Mouse (Mus musculus): ENCODE measurements around the gene Ndufa3.
"Not testable (repeated sequence)": the region's sequence is repeated elsewhere in the genome, so short reads cannot be mapped to it uniquely, and the experiment has no call there.

Ndufa3 gene

DNA sequence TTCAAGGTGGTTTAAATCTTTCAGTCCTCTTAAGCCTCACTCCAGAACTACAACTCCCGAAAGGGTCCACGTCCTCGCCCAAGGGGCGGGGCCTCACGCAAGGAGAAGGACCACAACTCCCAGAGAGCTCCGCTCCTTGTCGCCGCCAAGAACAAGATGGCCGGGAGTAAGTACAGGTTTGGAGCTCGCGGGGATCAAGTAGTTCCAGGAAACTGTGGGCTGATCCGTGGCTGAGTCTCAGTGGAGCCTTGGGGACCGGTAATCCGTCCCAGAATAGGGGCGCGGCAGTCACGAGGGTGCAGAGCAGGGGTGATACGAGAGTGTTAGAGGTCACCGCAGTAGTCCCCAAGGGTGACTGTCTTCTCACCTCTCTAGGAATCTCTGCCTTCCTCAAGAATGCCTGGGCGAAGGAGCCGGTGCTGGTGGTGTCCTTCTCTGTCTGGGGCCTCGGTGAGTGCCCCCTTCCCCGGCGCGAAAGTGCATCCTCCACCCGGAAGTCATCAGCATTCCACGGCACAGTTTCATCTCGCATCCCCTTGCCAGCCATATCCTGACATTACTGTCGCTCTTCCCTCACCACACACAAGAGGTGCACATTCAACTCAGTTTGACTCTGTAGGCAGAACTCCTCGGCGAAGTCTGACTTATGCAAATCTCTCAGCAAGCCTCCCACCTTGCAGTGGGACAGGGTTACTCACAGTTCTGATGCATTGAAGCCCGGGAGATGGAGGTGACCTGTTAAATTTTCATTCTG is at the start of gene Ndufa3:
Gene Ndufa3, plus strand, starts transcription at position 132 of the 754 bp plus-strand sequence.
- peak; percentile 90 for DNase-seq (ENCODE audit: low read depth)

DNA sequence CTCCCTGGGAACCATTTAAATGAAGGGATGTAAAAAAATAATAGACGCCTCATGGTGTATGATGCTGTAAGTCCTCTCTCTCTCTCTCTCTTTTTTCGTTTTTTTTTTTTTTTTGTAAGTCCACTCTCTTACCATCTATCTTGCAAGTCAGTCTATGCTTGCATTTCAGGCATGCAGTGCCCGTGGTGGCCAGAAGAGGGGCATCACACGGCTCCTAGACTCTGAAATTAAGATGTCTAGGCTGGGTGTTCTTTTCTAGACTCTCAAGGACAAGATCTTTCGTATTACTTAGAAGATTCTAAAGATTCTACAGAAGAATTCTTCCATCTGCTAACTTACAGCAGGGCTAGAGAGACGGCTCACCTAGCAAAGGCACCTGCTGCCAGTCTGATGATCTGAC is 47.4 kb upstream of the Ndufa3 start:
- DNase-seq (ENCODE audit: low read depth), result no peak

DNA sequence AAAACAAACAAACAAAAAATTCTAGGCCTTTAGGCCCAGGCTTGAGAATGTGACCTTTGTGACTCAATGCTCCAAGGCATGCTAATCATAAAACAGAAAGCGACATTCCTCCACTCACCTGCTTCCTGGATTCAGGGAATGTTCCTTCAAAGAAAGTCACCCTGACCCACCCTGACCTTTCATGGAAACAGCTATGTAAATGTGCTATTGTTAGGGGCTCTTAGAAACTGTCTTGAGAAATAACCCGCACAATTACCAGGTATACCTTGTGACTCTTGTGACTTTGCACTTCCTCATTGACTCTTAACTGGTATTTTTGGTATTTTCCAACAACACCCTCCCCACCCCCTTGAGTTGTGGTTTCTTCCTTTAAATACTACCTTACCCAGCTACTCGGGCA is 46.6 kb upstream of the Ndufa3 start:
- DNase-seq (ENCODE audit: low read depth), result not testable (repeated sequence)

DNA sequence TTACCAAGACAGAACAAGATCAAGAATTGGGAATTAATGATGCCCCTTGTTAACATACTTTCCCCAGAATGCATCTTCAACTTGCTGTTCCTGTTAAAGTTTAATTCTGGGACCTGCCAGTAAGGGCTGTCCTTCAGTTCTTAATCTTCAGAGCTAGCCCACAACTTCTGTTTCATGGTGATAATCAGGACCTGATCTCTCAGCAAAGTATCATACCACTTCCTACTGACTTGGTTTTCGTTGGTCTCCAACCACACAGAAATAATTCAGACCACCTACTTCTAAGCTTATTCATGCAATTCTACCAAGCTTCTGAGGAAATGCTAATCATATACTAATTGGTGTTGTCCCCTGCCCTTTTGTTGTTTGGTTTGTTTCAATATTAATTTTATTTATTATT is 45.3 kb upstream of the Ndufa3 start:
- no peak for DNase-seq (ENCODE audit: low read depth)

DNA sequence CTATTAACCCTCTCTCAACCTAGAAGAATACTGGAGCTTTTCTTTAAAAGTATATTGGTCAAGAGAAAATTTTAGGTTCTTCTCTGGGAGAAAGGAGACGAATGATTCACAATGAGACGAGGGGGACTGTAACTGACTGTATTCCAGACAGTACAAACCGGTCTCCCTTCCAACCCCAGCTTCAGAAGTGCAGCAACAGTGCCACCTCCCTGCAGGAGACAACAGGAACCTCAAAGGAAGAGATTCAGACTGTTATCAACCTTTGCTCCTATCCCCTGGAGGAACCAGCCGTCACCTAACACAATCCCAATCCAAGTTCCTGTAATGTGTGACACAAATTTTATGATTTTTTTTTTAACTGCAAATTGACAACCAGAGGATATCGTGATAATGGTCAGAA is 43.0 kb upstream of the Ndufa3 start:
- no peak for DNase-seq (ENCODE audit: low read depth)

DNA sequence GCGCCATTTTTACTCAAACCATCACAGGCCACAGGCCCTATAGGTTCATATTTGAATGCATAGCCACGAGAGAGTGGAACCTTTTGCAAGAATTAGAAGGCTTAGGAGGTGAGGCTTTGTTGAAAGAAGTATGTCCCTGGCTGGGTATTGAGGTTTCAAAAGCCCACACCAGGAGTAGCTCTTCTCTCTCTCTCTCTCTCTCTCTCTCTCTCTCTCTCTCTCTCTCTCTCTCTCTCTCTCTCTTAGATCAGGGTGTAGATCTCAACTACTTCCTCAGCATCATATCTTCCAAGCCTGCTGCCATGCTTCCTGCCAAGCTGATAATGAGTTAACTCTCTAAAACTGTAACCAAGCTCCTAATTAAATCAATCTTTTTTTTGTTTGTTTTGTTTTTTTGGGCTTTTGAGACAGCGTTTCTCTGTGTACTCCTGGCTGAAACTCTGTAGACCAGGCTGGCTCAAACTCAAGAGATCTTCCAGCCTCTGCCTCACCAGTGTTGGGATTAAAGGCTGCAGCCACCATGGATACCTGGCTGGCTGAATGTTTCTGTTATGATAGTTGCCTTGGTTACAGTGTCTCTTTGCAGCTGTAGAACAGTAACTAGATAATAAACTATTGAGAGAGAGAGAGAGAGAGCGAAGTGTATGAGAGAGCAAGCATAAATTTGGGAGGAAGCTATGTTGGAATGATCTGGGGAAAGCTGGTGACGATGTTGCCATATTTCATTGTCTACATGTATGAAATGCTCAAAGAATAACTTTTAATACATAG is 40.6 kb upstream of the Ndufa3 start:
- DNase-seq (ENCODE audit: low read depth), result no peak

DNA sequence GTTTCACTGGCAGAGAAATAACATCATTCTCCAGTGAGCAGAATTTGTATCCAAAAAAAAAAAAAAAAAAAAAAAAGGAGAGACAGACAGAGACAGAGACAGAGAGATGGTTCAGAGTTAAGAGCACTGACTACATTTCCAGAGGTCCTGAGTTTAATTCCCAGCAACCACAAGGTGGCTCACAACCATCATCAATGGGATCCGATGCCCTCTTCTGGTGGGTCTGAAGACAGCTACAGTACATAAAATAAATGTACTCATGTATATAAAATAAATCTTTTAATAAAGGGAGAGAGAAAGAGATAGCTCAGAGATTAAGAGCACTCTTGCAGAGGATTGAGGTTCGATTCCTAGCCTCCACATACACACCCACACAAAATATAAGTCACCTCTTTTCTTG is 39.0 kb upstream of the Ndufa3 start:
- DNase-seq (ENCODE audit: low read depth), result no peak

DNA sequence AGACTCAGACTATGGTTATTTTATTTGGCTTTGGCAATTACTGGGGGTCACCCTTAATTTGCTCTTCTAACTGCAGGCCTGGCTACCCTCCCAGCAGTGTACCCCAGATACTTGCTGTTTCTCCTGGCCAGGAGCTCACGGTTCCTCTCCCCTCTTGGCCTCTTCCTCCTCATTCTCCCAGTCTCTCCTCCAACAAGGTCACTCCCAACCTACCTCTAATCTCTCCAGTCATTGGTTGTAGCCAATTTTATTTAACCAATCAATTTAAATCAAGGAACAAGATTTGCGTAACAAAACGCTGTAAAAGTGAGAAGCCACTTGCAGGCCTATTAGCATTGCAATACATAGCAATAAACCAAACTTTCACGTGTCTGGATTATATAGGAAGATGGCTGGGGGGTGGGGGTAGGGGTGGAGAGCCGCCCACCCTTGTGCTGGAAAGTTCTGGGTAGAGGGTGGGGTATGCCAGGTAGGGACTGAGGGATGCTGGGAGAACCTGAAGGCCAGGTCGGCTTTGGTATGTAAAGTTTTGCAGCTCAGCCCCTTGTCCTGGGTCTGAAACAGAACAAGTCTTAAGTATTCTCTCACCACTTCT is 38.1 kb upstream of the Ndufa3 start:
- DNase-seq (ENCODE audit: low read depth), result no peak

DNA sequence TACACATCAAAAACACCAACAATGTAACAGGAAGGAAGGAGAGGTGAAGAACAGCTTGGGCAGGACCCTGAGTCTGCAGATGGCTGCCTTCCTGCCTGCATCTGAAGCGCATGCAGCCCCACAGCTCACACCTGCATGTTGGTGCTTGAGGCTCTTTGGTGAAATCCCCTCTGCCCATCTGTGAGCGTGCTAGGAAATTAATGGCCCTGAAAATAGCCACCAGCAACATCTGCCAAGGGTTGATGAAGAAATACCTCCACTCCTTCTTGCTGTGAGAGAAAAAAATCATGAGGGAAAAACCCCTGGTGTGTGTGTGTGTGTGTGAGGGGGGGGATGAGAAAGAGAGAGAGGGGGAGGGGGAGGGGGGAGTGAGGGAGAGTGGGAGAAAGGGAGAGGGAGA is 37.1 kb upstream of the Ndufa3 start:
- no peak for DNase-seq (ENCODE audit: low read depth)

DNA sequence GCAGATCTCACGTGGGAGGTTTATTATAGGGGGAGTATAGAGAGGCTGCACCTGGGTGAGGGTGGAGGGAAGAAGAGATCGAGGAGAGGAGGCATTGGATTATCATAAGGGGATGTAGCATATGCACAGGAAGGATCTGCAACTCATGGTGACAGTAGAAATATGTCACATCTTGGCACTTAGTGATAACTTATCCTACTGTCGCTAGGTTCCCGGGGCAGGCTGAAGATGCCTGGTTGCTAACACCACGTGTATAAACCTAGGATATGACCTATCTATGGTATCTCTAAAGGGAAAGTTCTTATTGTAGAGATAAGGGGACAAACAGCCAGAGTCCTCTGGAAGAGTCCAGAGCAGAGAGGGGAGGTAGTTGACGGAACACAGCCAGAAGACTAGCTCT is 31.4 kb upstream of the Ndufa3 start:
- DNase-seq (ENCODE audit: low read depth), result no peak

DNA sequence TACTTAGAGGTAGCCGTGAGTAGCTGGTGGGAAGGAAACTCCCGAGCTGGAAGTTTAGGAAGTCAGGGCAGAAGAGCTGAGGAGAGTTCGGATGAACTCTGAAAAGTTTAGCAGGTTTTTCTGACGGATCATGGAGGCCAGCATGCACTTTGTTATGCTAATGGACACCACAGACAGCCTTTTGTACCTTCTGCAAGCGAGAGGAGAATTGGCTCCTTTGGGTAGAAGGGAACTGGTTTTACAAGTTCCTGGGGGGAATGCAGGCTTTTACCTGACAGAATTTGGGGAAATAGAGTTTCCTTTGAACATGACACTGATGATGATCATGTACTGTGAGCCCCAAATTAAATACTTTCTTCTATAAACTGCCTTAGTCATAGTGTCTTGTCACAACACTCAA is 30.9 kb upstream of the Ndufa3 start:
- DNase-seq (ENCODE audit: low read depth), result no peak

DNA sequence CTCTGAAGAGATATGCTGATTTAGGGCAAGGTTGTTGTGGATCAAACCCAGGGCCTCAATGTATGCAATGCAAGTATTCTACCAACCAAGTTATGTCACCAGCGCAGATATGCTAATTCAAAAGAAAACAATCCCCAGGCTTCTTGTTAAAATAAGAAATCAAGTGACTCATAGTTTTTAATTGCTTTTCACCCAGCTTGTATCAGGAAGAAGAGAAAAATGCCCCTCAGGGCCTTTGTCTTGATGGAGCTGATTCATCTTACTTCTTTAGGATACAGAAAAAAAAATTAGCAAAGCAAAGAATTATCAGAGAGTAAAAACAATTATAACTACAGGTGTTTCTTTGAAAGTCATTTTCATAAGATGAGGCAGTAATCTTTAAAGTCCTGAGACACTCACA is 29.9 kb upstream of the Ndufa3 start:
- no peak for DNase-seq (ENCODE audit: low read depth)

DNA sequence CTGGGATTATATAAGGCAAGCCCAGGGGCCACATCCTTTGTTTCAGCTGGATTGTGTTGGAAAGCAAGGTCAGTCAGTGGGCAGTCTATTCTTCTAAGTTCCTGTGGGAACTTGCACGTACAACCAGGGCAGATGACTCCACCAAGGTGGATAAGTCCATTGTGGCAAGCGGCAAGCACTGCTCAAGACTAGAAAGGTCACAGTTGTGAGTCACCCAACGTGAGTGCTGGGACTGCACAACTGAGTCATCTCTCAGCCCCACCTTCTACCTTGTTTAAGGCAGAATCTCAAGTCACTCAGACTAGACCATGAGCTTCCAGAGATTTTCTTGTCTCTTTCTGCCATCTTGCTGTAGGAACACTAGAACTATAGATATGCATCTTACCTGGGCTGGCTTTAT is 26.6 kb upstream of the Ndufa3 start:
- no peak for DNase-seq (ENCODE audit: low read depth)

DNA sequence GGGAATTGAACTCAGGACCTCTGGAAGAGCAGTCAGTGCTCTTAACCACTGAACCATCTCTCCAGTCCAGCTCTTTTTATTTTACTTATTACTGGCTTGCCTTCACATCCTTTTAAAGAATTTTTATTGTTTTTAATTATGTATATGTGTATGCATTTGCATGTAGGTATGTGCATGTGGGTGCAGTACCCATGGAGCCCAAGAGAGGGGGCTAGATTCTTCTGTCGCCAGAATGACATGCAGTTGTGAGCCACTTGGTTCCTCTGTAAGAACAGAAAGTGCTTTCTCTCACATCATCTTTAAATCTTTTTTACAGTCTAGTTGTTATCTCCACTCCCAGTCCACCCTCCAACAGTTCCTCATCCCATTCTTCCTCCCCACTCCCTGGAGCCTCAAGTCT is 25.6 kb upstream of the Ndufa3 start:
- no peak for DNase-seq (ENCODE audit: low read depth)

DNA sequence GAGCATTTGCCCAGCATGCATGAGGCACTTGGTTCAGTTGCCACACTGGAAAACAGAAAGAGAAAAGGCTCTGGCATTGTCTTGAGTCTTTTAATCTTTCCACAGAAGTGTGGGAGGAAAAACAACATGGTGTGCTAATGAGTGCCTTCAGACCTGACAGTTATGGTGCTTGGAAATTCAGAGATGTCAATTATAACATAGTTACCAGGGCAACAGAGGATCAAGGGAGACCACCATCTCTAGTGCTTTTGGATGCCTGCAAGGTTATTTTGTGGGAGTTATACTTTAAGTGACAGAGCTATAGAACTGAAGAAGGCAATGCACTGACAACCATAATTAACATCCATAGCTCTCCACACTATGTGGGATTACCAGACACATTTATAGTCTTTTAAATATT is 23.3 kb upstream of the Ndufa3 start:
- DNase-seq (ENCODE audit: low read depth), result no peak

DNA sequence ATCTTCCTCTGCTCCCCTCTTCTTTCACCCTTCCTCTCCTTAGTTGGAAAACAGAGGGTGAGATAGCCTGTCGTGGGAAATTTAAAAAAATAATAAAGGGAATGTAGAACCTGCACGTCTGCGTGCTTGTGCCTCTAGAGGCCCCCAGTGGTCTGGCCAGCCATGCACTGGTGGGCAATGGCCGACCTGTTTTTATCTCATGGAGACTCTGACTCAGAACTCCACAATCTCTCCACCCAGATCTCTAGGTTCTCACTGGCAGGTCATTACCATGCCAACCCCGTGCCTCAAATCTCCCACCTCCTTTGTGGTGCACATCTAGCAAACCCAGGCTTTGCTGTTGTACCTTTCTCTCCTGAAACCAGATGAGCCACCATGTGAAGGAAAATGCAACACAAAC is 22.5 kb upstream of the Ndufa3 start:
- no peak for DNase-seq (ENCODE audit: low read depth)

DNA sequence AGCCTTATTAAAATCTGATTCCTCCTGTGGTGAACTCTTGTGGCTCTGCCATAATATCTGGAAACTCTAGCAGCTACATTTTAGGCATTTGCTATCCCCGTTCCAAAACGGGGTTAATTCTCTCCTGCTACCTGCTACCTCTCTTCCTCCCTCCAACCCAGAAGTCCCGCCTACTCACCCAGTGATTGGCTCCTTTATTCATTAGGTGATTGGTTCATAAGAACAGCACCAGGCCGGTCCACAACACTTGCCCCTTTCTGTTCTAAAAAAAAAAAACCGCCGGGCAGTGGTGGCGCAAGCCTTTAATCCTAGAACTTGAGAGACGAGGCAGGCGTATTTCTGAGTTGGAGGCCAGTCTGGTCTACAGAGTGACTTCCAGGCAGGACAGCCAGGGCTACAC is 22.0 kb upstream of the Ndufa3 start:
- peak; percentile 48 for DNase-seq (ENCODE audit: low read depth)

DNA sequence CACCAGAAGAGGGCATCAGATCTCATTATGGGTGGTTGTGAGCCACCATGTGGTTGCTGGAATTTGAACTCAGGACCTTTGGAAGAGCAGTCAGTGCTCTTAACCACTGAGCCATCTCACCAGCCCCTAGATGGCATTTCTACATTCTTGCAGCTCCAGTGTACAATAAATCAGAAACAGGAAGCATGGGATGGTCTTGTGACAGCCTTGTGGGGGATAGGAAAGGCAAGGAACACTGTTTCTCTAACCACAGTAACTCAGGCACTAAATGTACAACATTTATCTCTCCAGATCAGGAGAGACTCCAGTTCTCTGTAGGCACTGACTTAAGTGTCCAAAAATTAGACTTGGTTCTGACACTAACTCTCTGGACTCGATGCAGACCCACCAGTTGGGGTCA is 19.4 kb upstream of the Ndufa3 start:
- DNase-seq (ENCODE audit: low read depth), result not testable (repeated sequence)

DNA sequence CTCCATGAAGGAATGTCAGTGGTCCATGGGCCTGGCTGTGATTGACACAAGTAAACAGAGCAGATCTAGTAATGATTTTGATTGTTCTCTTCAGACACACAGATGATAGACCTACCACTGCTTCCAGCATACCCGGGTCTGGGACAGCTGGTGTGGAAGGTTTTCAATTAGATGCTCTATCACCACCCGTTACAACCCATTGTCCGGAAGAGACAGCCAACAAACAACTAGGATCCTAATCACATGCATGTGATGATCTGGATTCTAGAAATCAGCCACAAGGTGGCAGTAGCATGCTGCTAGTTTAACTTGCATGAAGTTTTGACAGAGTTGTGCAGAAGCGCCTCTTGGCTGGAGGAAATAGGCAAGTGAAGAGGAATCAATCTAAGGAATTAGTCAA is 16.1 kb upstream of the Ndufa3 start:
- DNase-seq (ENCODE audit: low read depth), result peak; percentile 62

DNA sequence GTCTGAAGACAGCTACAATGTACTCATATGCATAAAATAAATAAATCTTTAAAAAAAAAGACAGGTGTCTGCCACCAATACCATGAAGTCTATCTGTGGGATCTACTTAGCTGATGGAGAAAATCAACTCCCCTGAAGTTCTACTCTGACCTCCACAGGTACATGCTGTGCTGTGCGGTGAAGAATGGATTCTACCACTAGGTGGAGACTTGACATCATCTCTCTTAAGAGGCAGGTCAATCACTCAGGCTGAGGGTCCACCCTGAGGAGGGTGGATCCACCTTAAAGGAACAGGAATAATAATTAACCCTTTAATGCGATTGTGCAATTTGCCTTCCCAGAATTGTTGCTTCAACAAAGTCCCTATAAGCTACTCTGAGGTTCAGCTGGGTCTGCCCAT is 10.4 kb upstream of the Ndufa3 start:
- no peak for DNase-seq (ENCODE audit: low read depth)

DNA sequence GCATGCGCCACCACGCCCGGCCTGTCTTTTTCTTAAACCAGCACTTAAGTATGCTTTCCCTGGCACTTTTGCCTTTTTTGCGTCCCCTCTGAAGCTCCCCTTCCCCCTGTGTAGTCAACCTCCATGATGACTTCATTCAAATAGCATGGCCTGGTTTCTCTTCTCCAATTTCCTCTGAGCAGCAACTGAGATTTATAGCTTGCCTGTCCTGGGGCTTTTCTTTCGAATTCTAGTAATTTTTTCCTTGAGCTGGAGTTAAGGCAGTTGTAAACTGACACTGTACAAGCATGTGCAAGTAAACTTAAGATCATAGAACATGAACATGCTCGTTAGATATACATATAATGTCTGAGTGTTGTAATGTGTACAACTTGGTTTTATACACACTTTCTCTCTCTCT is 9.8 kb upstream of the Ndufa3 start:
- DNase-seq (ENCODE audit: low read depth), result no peak

DNA sequence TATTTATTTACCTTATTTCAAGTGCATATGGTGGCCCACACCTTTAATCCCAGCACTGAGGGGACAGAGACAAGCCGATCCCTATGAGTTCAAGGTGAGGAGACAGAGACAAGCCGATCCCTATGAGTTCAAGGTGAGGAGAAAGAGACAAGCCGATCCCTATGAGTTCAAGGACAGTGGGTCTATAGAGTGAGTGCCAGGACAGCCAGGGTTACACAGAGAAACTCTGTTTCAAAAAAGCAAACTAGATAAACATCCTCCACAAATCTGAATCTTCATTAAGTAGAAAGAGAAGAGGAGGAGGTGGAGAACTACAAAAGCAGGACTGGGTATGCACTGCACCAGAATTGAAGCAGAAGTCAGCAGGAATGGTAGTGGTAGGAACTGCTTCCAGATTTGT is 8.5 kb upstream of the Ndufa3 start:
- DNase-seq (ENCODE audit: low read depth), result no peak

DNA sequence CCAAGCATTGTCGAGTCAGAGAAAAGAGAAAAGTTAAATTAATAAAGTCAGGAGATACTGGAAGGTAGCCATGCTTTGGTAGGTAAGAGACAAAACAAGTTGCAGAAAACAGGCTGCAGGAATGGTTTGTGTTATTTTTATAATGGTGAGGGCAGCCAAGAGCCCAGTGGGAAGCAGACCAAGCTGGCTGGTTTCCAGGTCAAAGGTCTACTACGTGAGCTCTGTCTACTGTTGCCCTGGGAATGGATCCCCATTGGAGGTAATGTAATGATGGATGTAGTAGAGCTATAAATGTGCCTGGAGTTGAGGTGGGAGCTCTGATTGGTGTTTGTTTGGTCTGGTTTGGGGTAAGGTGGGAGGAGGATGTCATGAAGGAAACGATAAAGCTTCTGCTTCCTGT is 8.1 kb upstream of the Ndufa3 start:
- DNase-seq (ENCODE audit: low read depth), result no peak
